Mouse (Mus musculus): ENCODE data around the gene Gm10974. TPM values are rescaled to one million over a fixed set of nuclear protein-coding genes. Genes with fewer than 3 reads are reported as not detected.

Gm10974 gene
- polyA plus RNA-seq, 1 experiment from 2014 or later = not detected

GRCm38 (mm10) chr7:66339625-66340024 is 26.1 kb upstream of the Gm10974 start:
- CTCF ChIA-PET = interaction anchor here (1.0 to 7.2 kb wide), 4 partner anchors 29 to 47 kb away, joined by 4 to 82 read pairs (median 12); partner anchors contain the start of gene Lrrk1
- no peak for DNase-seq (ENCODE audit: low read depth, low spot score)
- TF ChIP-seq CTCF (IDR thresholded peaks at IDR 0.05) = no peak
- POLR2A ChIA-PET = interaction anchor here (0.6 to 2.5 kb wide), 2 partner anchors 49 to 236 kb away, joined by 3 to 10 read pairs; partner anchors contain the start of gene Lrrk1
- H3K27me3 ChIP-seq = no peaks in the 10 kb centered on the region
- ATAC-seq = peak; percentile 55
- in situ Hi-C loops (cut with MboI; ENCODE audit: low pct_unique_long_range_greater_than_20kb) = no loop called here

- ChIA-PET CTCF (interaction anchor here (1.0 to 7.2 kb wide), 5 partner anchors 27 to 47 kb away, joined by 3 to 82 read pairs (median 5); partner anchors contain the start of gene Lrrk1), POLR2A (interaction anchor here (0.6 to 2.5 kb wide), 4 partner anchors 25 to 236 kb away, joined by 3 to 10 read pairs (median 4); partner anchors contain the start of gene Lrrk1)
- in situ Hi-C loops (cut with MboI; ENCODE audit: low pct_unique_long_range_greater_than_20kb) = no loop called here
Measured at GRCm38 (mm10) chr7:66340044-66340443, 25.7 kb upstream of the Gm10974 start.

DNA sequence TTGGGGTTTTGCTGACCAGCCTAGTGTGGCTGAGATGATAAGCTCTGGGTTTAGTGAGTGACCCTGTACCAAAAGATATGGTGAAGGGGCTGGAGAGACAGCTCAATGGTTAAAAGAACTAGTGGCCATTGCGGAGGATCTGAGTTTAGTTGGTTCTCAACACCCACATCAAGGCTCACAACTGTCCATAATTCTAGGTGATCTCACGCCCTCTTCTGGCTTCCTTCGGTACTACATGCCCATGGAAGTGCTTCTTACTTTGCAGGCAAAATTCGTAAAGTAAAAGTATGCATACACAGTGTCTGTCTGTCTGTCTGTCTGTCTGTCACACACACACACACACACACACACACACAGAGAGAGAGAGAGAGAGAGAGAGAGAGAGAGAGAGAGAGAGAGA is 23.4 kb upstream of the Gm10974 start:
- in situ Hi-C loops (cut with MboI; ENCODE audit: low pct_unique_long_range_greater_than_20kb) = no loop called here
- peak; percentile 71 for TF ChIP-seq CTCF (IDR thresholded peaks at IDR 0.05)
- DNase-seq (ENCODE audit: low read depth, low spot score) = no peak
- H3K27me3 ChIP-seq = no peaks in the 10 kb centered on the region
- ChIA-PET POLR2A (interaction anchor here (0.7 to 1.6 kb wide), 4 partner anchors 22 to 1680 kb away, joined by 3 to 5 read pairs (median 4); partner anchors contain the start of gene Lrrk1), CTCF (interaction anchor here (0.7 to 7.2 kb wide), 14 partner anchors 8 to 322 kb away, joined by 3 to 82 read pairs (median 3); partner anchors contain the start of genes Gm10974 and Lrrk1)
- no peak for ATAC-seq

More at GRCm38 (mm10) chr7:66340044-66340443, 25.7 kb upstream of the Gm10974 start:
- ATAC-seq (no peak), DNase-seq (ENCODE audit: low read depth, low spot score) (no peak)
- no peak for TF ChIP-seq CTCF (IDR thresholded peaks at IDR 0.05)
- no peaks in the 10 kb centered on the region for H3K27me3 ChIP-seq

DNA sequence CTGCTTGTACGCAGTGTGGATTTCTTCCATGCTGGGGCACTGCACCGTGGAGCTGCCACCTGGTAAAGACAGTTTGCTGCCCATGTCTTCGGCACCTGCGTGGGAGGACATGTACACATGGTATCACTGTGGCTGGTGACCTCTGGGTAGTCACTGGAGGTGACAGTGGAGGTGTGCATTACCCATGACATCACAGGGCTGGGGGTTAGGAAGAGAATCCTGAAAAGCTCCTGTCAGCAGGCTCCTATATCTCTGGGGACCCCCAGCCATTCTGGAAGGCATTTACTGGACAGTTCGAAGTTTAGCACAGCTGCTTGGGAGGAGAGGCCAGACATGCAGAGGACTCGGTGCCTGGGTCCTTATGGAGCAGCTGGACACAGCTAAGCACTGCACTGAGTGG is 22.9 kb upstream of the Gm10974 start:
- ChIA-PET POLR2A (interaction anchor here (0.7 to 1.6 kb wide), 4 partner anchors 21 to 1679 kb away, joined by 3 to 5 read pairs (median 4); partner anchors contain the start of gene Lrrk1), CTCF (interaction anchor here (0.7 to 7.2 kb wide), 13 partner anchors 9 to 322 kb away, joined by 3 to 82 read pairs (median 7); partner anchors contain the start of genes Gm10974 and Lrrk1)
- in situ Hi-C loops (cut with MboI; ENCODE audit: low pct_unique_long_range_greater_than_20kb) = no loop called here
- TF ChIP-seq CTCF (IDR thresholded peaks at IDR 0.05) = no peak
- ATAC-seq (no peak), DNase-seq (ENCODE audit: low read depth, low spot score) (no peak)
- no peaks in the 10 kb centered on the region for H3K27me3 ChIP-seq

DNA sequence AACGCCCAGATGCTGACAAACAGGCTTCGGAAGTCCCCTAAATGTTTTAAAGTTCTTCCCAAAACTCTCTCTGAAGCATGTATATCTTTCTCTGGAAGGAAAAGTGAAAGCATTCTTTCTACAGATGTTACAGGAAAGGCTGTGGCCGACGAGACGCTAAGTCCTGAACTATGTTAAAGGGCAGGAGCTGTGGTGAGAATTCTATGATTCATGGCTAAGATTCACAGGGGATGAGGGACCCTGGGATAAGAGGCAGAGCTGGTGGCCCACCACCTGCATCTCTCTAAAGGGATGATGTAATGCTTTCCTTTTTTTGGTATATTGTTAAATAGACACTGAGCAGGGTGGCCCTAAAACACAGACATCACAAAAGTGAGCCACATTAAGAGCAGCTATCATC is 22.4 kb upstream of the Gm10974 start:
- DNase-seq (ENCODE audit: low read depth, low spot score) (no peak), ATAC-seq (no peak)
- ChIA-PET CTCF (interaction anchor here (0.7 to 7.2 kb wide), 12 partner anchors 9 to 321 kb away, joined by 3 to 82 read pairs (median 6); partner anchors contain the start of genes Gm10974 and Lrrk1), POLR2A (interaction anchor here (0.6 to 1.6 kb wide), 4 partner anchors 9 to 1679 kb away, joined by 3 to 6 read pairs (median 4); partner anchors contain the start of gene Lrrk1)
- no peaks in the 10 kb centered on the region for H3K27me3 ChIP-seq
- in situ Hi-C loops (cut with MboI; ENCODE audit: low pct_unique_long_range_greater_than_20kb) = no loop called here
- no peak for TF ChIP-seq CTCF (IDR thresholded peaks at IDR 0.05)

DNA sequence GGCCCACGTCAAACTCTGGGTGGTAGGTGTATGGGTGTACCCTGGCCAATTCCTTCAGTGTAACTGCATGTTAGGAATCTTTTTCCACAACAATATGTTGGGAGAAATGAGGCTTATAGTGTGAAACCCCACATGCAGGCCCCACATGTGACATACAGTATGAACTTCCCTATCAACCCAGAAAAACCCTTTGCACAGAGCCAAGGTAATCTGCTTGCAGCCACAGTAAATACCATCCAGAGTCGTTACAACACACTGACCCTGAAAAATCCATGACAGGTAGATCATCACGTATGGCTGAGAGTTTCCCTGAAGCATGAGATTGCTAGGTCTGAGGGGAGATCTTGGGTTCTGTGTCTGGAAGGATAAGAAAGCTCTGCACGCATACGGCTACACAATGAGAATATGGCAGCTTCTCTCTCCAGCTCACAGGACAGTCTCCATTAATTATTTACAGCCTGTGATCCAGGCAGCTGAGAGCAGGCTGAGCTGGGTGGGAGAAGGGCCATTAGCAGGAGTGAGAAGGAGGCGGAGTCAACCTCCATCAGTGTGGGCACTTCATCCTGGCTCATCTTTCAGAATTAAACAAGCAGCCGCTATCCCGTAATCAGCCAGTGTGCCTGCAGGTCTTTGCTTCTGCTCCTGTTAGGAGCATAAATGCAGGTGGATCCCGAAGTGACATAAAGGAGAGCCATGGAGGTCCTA is 18.6 kb upstream of the Gm10974 start:
- ChIA-PET CTCF (interaction anchor here (0.7 to 1.1 kb wide), 3 partner anchors 11 to 42 kb away, joined by 3 to 5 read pairs (median 3); no protein-coding TSS in a partner anchor), POLR2A (interaction anchor here (0.7 to 1.6 kb wide), 2 partner anchors 12 to 41 kb away, joined by 4 to 7 read pairs; partner anchors contain the start of gene Lrrk1)
- H3K27me3 ChIP-seq = no peaks in the 10 kb centered on the region
- ATAC-seq (no peak), DNase-seq (ENCODE audit: low read depth, low spot score) (no peak)
- in situ Hi-C loops (cut with MboI; ENCODE audit: low pct_unique_long_range_greater_than_20kb) = no loop called here
- TF ChIP-seq CTCF (IDR thresholded peaks at IDR 0.05) = no peak

DNA sequence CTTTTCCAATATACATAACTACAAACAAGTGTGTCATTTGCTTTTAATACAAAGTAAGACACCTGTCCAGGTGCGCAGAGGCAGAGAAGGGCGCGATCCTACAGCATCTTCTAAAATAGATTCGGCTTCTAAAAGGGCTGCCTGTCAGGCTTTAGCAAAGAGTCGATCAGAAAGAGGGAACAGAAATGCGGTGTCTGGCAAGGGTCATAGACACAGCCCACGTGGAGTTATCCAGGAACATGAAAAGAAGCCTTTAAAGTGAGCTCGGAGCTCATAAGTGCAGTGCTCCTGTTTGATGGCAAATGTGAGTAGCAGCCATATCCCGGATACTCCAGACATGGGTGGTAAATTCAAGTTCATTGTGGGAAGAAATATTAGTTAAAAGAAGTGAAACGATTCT is 17.1 kb upstream of the Gm10974 start:
- DNase-seq (ENCODE audit: low read depth, low spot score) (no peak), ATAC-seq (no peak)
- CTCF ChIA-PET = interaction anchor here (0.8 to 1.6 kb wide), 3 partner anchors 16 to 31 kb away, joined by 3 to 4 read pairs (median 3); no protein-coding TSS in a partner anchor
- no peaks in the 10 kb centered on the region for H3K27me3 ChIP-seq
- in situ Hi-C loops (cut with MboI; ENCODE audit: low pct_unique_long_range_greater_than_20kb) = no loop called here
- POLR2A ChIA-PET = no interaction called here
- TF ChIP-seq CTCF (IDR thresholded peaks at IDR 0.05) = no peak

DNA sequence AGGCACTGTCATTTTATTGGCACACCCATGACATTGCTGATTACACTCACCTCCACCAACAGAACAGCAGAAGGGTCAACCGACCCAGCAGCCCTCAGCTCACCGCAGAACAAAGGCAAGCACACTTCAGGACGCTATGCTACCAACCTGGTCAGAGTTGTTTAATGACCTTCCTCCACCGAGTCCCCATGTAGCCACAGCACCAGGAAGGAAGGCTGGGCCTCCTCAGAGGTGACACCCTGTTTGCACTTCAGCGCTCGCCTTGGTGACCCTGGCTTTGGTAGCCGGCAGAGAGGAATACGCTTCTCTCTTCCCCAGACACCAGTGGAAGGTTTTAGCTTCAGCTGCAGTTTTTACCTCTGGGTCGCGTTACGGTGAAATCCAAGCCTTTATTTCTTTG is 16.0 kb upstream of the Gm10974 start:
- no peak for TF ChIP-seq CTCF (IDR thresholded peaks at IDR 0.05)
- in situ Hi-C loops (cut with MboI; ENCODE audit: low pct_unique_long_range_greater_than_20kb) = no loop called here
- no peaks in the 10 kb centered on the region for H3K27me3 ChIP-seq
- no peak for DNase-seq (ENCODE audit: low read depth, low spot score)
- no peak for ATAC-seq
- ChIA-PET POLR2A (no interaction called here), CTCF (interaction anchor here (0.8 kb wide), 1 partner anchor 26 kb away, joined by 3 read pairs; no protein-coding TSS in a partner anchor)

- no peaks in the 10 kb centered on the region for H3K27me3 ChIP-seq
- ChIA-PET CTCF (interaction anchor here (2.7 kb wide), 1 partner anchor 8 kb away, joined by 9 read pairs; no protein-coding TSS in a partner anchor), POLR2A (no interaction called here)
- in situ Hi-C loops (cut with MboI; ENCODE audit: low pct_unique_long_range_greater_than_20kb) = no loop called here
- DNase-seq (ENCODE audit: low read depth, low spot score) (no peak), ATAC-seq (no peak)
- TF ChIP-seq CTCF (IDR thresholded peaks at IDR 0.05) = no peak
Measured at GRCm38 (mm10) chr7:66351074-66351473, 14.6 kb upstream of the Gm10974 start.

DNA sequence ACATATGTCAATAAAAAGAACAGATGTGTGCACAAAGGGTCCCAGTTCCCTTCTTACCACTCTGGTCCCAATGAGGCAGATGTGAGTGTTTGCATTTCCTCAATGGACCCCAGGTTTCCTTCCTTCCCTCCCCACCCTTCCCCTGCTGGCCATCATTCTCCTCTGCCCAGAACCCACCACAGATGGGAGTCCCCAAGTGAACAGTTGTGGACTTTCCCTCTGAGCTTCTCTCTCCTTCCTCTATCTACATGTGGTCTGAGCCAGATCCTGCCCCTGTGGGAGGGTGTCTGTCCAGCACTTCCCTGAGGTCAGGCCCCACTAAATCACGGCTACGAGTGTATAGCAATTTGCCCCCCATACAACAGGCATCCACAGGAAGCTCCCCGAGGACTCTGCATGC is 10.8 kb upstream of the Gm10974 start:
- no peaks in the 10 kb centered on the region for H3K27me3 ChIP-seq
- POLR2A ChIA-PET = interaction anchor here (0.6 kb wide), 1 partner anchor 33 kb away, joined by 3 read pairs; the partner anchor contains the start of gene Lrrk1
- TF ChIP-seq CTCF (IDR thresholded peaks at IDR 0.05) = no peak
- ATAC-seq (no peak), DNase-seq (ENCODE audit: low read depth, low spot score) (no peak)
- CTCF ChIA-PET = no interaction called here
- in situ Hi-C loops (cut with MboI; ENCODE audit: low pct_unique_long_range_greater_than_20kb) = no loop called here

All from Patski (cell line).